Mouse (Mus musculus) spleen, postnatal 10 days (tissue): ENCODE data around the gene Mtfr1l.
"Not testable (repeated sequence)": the region's sequence is repeated elsewhere in the genome, so short reads cannot be mapped to it uniquely, and the experiment has no call there.

Source experiments
- DNase-seq, 2 experiments: peaks; one replicate each; pipeline ENCODE4 v3.0.0; 2021 to 2022; ENCODE audit warnings: low spot score in 2 of 2

The Mtfr1l gene

DNA sequence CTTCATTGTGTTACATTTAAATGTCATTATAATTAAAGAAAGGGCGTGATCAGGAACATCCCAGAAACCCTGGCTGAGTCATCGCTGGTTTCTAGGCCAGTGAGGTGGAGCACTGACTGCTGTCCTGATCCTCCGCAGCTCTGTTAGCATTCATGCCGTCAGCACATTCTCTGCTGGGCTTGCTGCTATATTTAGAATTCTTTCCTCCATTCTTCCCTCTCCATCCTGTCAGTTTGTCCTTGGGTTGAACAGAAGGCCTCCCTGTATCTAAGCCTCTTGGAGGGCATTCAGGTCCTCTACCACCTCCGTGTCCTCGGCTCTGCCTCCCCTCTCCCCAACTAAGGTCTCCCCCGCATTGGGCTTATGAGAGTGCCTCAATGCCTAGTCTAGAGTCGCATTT lies 18.2 kb downstream of the Mtfr1l start:
- DNase-seq = no peak

DNA sequence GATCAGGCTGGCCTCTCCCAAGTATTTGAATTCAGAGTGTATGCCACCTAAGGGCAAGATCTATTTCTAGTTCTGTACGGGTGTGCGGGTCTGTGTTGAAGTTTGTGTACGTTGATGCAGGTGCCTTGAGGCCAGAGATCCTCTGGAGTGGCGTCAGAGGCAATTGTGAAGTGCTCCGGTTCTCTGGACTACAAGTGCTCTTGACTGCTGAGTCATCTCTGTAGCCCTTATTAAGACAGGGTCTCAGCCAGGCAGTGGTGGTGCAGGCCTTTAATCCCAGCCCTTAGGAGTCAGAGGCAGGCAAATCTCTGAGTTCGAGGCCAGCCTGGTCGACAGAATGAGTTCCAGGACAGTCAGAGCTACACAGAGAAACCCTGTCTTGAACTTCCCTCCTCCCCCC lies 19.6 kb downstream of the Mtfr1l start:
- no peak for DNase-seq

DNA sequence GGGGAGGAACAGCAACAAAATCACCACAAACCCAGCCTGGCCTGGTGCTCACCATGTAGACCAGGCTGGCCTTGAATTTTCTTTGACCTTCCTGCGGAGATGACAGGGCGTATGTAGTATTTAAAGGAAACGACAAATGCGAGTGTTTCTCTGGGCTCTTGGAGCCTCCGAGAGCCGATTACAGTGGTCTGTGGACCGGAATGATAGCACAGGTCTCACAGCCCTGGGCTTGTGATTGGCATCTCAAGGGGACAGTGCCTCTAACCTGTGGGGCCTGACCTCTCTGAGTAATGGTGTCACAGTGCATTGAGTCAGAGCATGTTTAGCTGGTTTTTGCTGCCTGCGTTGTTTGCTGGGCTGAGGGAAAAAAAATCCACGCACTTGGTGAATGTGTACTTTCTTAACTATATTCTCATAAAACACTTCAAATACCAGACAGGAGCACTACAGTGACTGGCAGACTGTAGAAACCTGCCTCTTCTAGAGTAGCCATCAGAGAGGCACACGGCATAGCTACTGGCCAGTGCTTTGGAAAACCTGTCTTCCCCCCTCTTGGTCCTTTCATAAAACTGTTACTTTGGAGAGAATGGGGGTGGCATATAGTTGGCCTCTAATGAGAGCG lies 20.8 kb downstream of the Mtfr1l start:
- no peak for DNase-seq

DNA sequence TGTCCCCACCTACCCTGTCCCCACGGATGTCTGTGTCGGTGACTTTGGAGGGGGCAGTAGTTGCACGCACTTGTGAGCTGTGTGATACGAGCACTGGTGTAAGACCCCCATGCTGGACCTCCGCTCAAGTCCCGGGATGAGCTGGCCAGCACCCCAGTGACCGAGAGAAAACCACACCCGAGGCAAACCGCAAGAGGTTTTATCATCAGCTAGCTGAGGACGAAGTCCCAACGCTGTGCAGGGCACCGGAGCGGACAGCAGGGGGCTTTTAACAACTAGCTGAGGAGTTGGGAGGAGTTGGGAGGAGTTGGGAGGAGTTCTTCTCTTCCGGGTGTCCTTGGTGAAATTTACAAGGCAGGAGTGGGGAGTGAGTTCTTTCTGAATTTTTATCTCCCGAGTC lies 22.4 kb downstream of the Mtfr1l start:
- peak; percentile 57 to 83 for DNase-seq

DNA sequence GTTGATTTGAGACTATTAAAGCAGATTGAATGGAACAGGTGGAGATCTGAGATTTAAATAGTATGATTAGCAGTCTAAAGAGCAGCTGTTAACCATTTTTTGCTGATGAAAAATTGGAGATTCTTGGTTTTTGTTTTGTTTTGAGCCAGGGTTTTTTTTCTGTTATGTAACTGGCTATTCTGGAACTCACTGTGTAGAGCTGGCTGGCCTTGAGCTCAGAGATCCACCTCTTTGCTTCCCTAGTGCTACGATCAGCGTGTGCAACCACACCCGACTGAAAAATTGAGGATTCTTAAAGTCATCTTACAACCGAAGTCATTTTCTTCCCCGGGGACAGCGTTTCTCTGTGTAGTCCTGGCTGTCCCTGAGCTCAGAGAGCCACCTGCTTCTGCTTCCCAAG lies 23.5 kb downstream of the Mtfr1l start:
- no peak for DNase-seq

DNA sequence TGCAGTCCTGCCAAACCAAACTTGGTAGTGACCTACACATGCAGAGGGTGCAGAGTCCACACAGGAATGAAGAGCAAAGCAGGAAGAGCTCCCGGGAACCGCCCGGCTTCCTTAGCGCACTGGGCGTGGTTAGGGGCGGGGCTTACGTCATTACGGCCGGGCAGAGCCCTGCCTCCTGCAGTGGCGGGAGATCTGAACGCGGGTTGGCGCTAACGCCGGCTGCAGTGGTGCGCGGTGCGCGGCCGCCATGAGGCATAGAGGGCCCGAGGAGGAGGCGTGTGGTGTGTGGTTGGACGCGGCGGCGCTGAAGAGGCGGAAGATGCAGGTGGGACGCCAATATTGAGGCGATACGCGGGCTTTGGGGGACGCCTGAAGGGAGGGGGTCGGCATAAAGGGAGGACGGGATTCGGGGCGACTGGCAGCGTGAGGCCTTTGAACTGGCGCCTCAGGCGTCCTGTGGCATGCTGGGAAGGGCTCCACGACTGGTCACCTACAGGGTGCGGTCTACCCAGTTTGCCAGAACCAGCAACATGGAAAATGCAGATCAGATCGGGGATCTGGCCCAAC lies 24.3 kb downstream of the Mtfr1l start, which contains the start of gene Aunip:
Gene Aunip, plus strand, starts transcription at position 155 of the 567 bp plus-strand sequence.
- DNase-seq = peak; percentile 85 to 95

DNA sequence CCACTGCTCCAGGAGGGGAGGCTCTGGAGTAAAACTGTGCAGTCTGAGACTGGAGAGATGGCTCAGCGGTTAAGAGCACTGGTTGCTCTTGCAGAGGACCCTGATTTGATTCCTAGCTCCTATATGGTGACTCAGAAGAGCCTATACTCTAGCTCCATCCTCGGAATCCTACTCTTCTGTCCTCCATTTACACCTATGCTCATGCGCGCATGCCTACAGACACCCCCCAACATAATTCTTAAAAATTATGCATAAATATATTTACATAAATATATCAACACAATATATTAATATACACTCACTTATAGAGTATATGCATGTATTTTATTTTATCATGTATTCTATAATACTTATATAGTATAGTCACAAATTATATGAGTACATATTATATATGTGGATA lies 24.8 kb downstream of the Mtfr1l start:
- DNase-seq = no peak

DNA sequence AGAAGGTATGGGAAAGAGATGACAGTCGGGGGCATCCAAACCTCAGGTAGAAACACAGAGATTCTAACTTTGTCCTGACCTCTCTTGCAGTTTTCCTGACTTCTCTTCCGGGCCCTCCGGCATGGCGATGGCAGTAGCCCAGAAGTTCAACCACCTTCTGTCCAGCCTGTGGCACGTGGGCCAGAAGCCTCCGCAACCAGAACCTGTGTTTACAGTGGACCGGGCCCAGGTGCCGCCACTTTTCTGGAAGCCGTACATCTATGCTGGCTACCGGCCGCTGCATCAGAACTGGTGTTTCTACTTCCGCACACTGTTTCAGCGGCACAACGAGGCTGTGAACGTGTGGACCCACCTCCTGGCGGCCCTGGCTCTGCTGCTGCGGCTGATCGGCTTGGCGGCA lies 28.5 kb downstream of the Mtfr1l start:
- no peak for DNase-seq

DNA sequence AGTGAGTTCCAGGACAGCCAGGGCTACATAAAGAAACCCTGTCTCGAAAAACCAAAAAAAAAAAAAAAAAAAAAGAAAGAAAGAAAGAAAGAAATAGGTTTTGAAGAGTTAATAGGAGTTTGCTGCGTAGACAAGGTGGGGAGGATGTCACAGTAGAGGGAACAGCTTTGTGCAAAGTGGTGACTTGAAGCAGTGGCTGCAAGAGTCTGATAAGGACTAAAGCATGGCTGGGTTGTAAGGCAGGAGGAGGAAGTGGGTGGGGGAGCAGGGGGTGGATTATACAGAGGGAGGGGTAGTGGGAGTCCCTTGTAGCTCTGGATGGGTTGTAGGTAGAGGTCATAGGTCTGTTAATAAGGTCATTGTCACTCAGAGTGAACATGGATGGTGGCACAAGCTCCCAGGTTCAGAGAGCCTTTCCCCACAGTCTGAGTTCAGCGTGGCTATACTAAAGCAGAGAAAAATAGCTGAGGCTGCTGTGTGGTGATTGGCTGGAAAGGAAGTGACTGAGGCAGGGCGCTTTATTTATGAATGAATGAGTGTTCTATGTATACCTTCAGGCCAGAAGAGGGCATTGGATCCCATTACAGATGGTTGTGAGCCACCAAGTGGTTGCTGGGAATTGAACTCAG lies 29.1 kb downstream of the Mtfr1l start:
- peak; percentile 56 to 73 for DNase-seq

DNA sequence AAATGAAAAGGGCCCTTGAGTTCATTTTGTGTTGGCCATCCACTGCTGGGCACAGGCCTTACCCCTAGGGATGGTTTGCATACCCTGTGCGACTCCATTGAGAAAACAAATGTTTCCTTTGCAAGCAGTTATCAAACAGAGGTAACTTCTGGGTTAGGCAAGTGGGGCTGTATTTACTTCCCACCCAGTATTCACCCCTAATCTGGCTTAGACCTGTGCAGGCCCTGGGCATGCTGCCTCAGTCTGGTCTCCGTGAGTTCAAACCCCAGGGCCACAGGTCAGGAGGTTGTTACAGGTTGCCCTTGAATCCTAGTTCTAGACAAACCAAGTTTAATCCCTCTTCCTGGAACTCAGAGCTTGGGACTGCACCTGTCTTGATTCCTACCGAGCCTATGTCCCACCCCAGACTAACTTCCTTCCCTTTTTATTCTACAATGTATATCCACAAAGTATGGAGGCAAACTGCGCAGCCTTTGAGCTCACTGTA lies 29.8 kb downstream of the Mtfr1l start:
- no peak for DNase-seq

DNA sequence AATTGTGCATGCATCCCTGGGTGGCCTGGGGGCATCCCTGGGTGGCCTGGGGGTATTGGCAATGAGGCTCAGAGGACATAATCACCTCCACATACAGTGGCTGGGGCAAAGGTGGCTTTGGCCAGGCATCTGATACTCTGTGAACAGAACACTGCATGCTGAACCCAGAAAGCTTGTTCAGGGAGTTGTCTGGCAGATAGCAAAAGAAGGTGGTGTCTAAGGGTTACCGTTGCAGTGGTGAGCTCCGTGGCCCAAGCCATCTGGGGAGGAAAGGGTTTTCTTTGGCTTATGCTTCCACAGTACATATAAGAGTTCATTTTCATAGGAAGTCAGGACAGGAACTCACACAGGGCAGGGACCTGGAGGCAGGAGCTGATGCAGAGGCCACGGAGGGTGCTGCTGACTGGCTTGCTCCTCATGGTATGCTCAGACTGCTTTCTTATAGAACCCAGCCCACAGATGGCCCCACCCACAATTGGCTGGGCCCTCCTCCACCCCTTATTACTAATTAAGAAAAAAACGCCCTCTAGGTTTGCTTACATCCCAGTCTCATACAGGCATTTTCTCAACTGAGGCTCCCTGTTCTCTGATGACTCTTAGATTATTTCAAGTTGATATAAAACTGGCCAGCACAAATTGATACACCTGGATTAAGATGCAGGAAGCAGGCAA lies 31.4 kb downstream of the Mtfr1l start:
- peak in 1 of 2 experiments; percentile 62 for DNase-seq

DNA sequence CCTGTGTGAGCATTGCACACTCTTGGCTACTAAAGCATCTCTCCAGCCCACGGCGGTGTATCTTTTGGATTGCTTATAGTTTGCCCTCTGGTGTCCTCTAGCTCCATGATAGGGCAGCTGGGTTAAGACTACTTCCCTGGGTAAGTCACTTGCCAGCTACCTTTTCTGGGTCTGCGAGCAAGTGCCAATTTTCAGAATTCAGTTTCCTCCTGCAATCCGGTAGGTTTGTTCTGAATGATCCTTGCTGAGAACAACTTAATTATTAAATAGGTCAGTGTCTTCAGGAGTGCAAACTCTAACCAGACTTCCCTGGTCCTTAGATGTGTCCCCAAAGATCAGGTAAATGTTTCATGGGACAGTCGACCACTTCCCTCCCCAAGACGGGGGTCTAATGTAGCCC lies 34.1 kb downstream of the Mtfr1l start:
- no peak for DNase-seq

DNA sequence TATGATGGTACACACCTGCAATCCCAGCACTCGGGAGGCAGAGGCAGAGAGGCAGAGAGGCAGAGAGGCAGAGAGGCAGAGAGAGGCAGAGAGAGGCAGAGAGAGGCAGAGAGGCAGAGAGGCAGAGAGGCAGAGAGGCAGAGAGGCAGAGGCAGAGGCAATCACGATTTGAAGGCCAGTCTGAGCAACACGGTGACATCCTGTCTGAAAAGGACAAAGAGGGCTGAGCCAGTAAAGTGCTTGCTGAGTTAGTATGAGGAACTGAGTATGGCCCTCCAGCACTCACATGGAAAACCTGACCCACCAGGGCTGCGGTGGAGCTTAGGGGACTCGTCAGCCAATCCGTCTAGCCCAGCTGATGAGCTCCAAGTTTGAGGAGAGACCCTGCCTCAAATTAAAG lies 36.2 kb downstream of the Mtfr1l start:
- not testable (repeated sequence) for DNase-seq

DNA sequence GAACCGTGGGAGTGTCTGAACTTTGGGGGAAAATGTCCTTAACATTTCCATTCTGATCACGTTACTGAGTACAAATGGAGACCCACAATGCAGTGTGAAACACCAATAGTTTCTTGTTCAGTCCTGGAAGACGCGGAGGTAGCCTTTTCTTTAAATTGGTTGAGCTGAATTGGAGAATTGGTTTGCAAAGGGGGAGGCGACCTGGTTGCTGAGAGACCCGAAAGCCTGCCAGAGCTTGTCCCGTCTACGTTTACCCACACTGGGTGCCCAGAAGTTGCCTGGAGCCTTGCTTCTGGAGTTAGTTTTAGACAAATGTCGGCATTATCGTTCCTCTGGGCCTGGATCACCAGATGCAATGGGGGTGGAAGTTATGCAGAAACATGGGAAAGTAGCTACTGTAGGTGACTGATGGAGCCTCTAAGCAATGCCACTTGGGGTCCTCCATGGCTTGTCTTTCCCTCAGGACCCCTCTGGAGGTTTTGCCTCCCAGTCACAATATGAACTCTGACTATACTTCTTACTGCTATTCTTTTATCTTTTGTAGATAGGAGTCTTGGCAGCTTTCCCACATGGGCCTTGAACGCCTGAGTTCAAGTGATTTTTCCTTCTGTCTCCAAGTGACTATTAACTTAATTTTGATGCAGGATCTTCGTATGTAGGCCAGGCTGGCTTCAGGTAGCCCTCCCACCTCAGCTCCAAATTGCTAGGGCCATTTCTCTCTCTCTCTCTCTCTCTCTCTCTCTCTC lies 37.0 kb downstream of the Mtfr1l start:
- no peak for DNase-seq

DNA sequence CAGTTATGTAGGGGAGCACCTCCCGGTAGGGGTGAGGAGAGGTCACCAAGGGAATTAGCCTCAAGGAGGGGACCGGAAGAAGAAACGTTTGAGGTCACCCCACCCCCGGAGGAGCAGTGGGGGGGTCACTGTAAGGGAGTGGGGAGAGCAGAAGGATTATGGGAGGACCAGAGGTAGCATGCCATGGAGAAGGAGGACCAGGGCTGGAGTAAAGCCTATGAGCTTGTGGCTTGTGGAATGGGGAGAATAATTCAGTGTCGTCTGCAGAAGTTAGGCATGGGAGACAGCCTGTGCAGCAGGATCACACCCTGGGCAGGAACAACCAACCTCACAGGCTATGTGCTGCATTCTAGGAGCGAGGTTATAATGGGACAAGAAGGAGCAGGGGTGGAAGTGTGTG lies 38.0 kb downstream of the Mtfr1l start:
- DNase-seq = no peak

DNA sequence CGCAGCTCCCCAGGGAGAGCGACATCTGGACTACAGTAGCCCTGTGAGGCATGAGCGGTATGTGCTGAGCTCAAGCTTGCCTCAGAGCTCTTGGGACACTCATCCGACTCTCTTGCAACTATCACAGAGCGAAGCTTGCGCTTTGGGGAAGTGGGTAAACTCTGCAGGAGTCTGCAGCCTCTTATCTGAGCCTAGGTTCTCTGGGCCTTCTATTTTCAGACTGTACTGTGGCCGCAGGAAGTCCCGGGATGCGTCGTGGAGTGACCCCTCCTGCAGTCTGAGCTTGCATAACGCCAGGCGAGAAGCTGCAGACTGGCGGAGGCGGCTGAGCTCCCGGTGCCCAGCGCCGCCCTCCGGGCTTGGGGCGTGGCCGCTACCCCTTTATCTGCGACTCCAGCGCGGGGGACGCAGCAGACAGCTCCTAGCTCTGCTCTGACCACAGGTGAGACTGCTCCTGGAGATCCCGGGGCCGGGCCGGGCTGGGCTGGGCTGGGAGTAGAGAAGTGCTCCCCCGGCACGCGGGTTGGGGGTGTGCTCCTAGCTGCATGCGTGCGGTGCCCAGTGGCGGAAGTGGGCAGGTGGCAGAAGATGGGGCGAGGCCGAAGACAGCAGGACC lies 38.5 kb downstream of the Mtfr1l start, which contains the start of gene Paqr7:
Gene Paqr7, plus strand, starts transcription at position 103 of the 616 bp plus-strand sequence.
- peak; percentile 79 to 85 for DNase-seq

DNA sequence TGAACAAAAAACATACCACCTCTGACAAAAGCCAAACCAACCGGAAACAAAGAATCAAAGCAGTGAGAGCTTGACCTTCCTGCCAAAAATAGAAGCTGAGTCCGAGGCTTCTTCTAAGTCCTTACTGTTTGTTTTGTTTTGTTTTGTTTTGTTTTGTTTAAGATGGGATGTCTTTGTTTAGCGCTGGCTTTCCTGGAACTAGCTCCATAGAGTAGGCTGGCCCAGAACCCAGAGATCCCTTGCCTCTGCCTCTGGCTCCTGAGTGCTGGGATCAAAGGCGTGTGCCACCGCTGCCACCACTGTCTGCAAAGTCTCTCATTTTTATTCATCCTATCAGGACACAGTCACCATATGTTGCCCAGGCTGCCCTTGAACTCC lies 39.7 kb downstream of the Mtfr1l start:
- no peak for DNase-seq

DNA sequence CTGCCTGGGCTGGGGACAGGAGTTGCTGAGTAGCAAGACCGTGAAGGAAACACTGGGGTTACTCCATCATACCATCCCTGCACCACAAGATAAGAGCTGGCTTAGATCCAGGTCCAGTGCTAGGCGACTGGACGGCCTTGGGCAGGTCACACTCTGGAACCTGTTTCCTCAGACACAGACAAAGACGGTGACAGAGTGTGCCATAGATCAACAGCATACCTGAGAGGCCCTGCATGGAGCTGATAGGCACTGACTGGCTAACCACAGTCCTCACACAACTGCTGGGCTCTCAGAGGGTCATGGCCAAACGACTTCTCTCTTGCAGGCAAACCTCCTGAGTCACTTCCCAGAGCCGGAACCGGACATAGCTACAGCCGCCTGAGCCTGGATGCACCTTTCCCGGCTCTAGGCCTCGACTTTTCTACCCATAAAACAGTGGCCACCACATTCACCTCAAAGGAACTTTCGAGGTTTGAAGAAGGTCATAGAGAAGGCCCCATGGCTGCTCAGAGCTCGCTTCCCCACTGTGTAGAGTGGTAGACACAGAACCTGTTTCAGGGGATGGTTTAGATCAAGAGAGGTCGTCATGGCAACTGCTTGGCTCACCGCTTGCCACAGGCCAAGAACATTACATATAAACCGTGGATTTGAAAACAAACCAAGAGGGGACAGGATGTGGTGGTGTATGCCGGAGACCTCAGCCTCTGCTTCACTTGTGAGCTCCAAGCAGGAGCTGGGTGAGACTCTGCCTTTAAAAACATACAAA lies 40.2 kb downstream of the Mtfr1l start:
- DNase-seq = peak in 1 of 2 experiments; percentile 66

DNA sequence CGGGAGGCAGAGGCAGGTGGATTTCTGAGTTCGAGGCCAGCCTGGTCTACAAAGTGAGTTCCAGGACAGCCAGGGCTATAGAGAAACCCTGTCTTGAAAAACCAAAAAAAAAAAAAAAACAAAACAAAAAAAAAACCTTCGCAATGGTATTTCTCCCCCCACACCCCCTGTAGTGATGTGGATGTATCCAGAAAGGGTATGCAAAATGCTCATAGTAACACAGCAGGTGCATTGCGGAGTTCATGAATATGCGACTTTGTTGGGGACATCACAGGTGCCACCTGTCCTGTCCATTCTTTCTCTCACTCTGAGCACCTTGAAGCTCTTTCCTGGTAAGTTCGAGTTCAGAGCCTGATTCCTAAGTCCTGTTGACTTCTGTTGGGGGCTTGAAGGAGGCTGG lies 41.0 kb downstream of the Mtfr1l start:
- DNase-seq = not testable (repeated sequence)

DNA sequence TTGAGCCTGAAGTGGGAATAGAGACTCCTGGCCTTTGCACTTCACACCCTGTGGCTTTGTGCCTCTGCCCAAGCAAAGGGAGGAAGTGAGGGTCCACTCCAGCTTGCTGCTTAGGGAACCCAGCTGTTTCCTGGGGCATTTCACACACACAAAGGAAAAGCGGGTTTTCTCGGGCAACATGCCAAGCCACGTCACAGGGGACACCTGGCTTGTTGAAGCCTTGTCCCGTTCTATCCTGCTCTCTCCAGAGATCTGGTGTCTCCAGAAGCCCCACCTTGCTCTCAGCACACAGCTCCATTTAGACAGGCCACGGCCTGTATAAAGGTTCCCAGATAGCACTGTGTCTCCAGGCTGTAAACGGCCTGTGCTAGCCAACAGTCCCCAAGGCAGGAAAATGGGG lies 43.5 kb downstream of the Mtfr1l start:
- DNase-seq = no peak
